Mouse (Mus musculus): Measurements from ENCODE around the gene Itgb6.

DNA sequence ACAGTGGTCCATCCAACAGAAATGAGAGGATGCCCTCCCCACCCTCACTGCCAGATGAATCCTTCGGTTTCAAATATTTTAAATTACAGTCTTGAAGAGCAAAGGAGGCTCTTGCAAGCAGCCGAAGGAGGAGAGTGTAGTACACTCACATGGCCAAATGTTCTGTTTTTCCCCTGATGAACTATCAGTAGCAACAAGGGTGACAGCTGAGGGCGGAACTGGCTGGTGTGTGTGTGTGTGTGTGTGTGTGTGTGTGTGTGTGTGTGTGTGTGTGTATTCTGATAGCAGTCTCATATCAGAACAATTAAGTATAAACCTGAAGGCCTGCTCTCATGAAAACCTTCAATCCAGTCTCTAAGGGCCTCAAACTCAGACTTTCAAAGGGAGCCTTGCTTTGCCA, 22.9 kb downstream of the Itgb6 start:
- TF ChIP-seq POLR2A (IDR thresholded peaks at IDR 0.05; ENCODE audit: borderline replicate concordance, low read depth, low read length) (no peak), CTCF (IDR thresholded peaks at IDR 0.05; ENCODE audit: low read depth, low read length) (no peak)
